Mouse (Mus musculus): ENCODE results near the gene Slc25a45.

GRCm38 (mm10) chr19:5889211-5889610 lies 11.6 kb downstream of the Slc25a45 start:
- TF ChIP-seq CTCF (IDR thresholded peaks at IDR 0.05; ENCODE audit: borderline replicate concordance, insufficient read depth, low read length) = no peak
- no peak for TF ChIP-seq POLR2A (IDR thresholded peaks at IDR 0.05; ENCODE audit: low read depth, low read length)
